Mouse (Mus musculus): ENCODE measurements around the gene Hoxa6.

- TF ChIP-seq CTCF (IDR thresholded peaks at IDR 0.05; ENCODE audit: extremely low read depth, insufficient read depth, insufficient read length, insufficient replicate concordance) = no peak
- TF ChIP-seq POLR2A (IDR thresholded peaks at IDR 0.05; ENCODE audit: low read depth, low read length) = no peak
These were observed 42.0 kb downstream of the Hoxa6 start for GRCm38 (mm10) chr6:52166431-52167077.

Measured in spleen, adult 2 months (tissue).